Mouse (Mus musculus) MEL (cell line): ENCODE data around the gene P2ry4.

Experiments
- BHLHE40 ChIP-seq: IDR thresholded peaks from 2 replicates; pipeline ENCODE4 v1.6.1; 2012; ENCODE audit warnings: low read depth, mild to moderate bottlenecking, inconsistent platforms, low read length, improper control_type of control experiment, borderline replicate concordance
- CTCF ChIP-seq, 3 experiments: IDR thresholded peaks in 2 of 3; conservative IDR thresholded peaks in 1 of 3; 2 replicates each; pipeline ENCODE4 v1.5.1; 2011 to 2012; ENCODE audit warnings: low read length in 3 of 3, low read depth in 2 of 3, mild to moderate bottlenecking in 2 of 3, improper control_type of control experiment in 1 of 3, inconsistent platforms in 1 of 3, mixed read lengths in 1 of 3, moderate library complexity in 1 of 3; ENCODE audit not compliant: control insufficient read depth in 1 of 3, insufficient read depth in 1 of 3, poor library complexity in 1 of 3, severe bottlenecking in 1 of 3
- ELF1 ChIP-seq: IDR thresholded peaks from 2 replicates; pipeline ENCODE4 v1.6.1; 2014; ENCODE audit warnings: low read depth, mild to moderate bottlenecking, inconsistent platforms, low read length, improper control_type of control experiment, moderate library complexity
- GATA1 ChIP-seq: IDR thresholded peaks from 2 replicates; pipeline ENCODE4 v1.6.1; 2011; ENCODE audit warnings: low read depth, low read length, improper control_type of control experiment
- MAX ChIP-seq: IDR thresholded peaks from 2 replicates; pipeline ENCODE4 v1.6.1; 2011; ENCODE audit warnings: low read length, improper control_type of control experiment
- NELFE ChIP-seq: IDR thresholded peaks from 2 replicates; pipeline ENCODE4 v1.6.1; 2011; ENCODE audit warnings: low read depth, low read length, improper control_type of control experiment
- POLR2A ChIP-seq, 2 experiments: IDR thresholded peaks; 2 replicates each; pipeline ENCODE4 v1.6.1; 2011 to 2012; ENCODE audit warnings: low read length in 2 of 2, mild to moderate bottlenecking in 2 of 2, control low read depth in 1 of 2, improper control_type of control experiment in 1 of 2, low read depth in 1 of 2, moderate library complexity in 1 of 2; ENCODE audit not compliant: control insufficient read depth in 1 of 2, insufficient read depth in 1 of 2, poor library complexity in 1 of 2
- POLR2AphosphoS2 ChIP-seq: IDR thresholded peaks from 2 replicates; pipeline ENCODE4 v1.6.1; 2011; ENCODE audit warnings: low read length, improper control_type of control experiment
- POLR2AphosphoS5 ChIP-seq: IDR thresholded peaks from 2 replicates; pipeline ENCODE4 v1.6.1; 2012; ENCODE audit warnings: low read depth, borderline replicate concordance, mild to moderate bottlenecking, inconsistent platforms, low read length, moderate library complexity, mixed read lengths
- TAL1 ChIP-seq: IDR thresholded peaks from 2 replicates; pipeline ENCODE4 v1.6.1; 2012; ENCODE audit warnings: mild to moderate bottlenecking, inconsistent platforms, low read length, moderate library complexity, mixed read lengths
- USF1 ChIP-seq: IDR thresholded peaks from 2 replicates; pipeline ENCODE4 v1.6.1; 2014; ENCODE audit warnings: low read depth, mild to moderate bottlenecking, inconsistent platforms, low read length, improper control_type of control experiment, moderate library complexity
- ZKSCAN1 ChIP-seq: IDR thresholded peaks from 2 replicates; pipeline ENCODE4 v1.6.1; 2012; ENCODE audit warnings: low read depth, mild to moderate bottlenecking, inconsistent platforms, low read length, improper control_type of control experiment, moderate library complexity
- ZMIZ1 ChIP-seq: IDR thresholded peaks from 2 replicates; pipeline ENCODE4 v1.6.1; 2012; ENCODE audit warnings: low read depth, mild to moderate bottlenecking, inconsistent platforms, low read length, improper control_type of control experiment, moderate library complexity

DNA sequence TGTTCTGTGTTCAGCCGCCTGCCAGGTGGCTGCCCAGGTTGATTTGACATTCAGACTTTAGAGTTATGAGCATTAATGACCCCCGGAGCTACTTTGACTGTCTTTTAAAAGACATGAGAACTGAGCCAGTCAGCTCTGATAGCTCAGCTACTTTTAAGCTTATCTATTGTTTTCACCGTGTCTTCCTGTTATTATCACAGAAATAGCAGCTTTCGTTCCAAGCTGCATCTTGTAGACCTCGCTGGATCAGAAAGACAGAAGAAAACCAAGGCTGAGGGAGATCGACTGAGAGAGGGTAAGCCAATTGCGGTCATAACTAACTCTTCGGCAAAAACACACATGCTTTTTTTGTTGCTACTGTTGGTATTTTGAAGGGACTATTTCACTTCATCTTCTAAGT lies 43.8 kb upstream of the P2ry4 start:
- TF ChIP-seq GATA1 (peak; percentile 60), ZKSCAN1 (no peak), POLR2AphosphoS5 (no peak), CTCF (IDR thresholded peaks at IDR 0.05 in 2 of 3, conservative IDR thresholded peaks at IDR 0.05 in 1 of 3; ENCODE audit: control insufficient read depth in 1 of 3, insufficient read depth in 1 of 3, low read depth in 2 of 3, low read length in 3 of 3, poor library complexity in 1 of 3, severe bottlenecking in 1 of 3) (no peak), TAL1 (peak; percentile 26), POLR2A (IDR thresholded peaks at IDR 0.05; ENCODE audit: control insufficient read depth in 1 of 2, insufficient read depth in 1 of 2, low read depth in 1 of 2, low read length in 2 of 2, poor library complexity in 1 of 2) (no peak), NELFE (no peak), USF1 (no peak), POLR2AphosphoS2 (no peak), BHLHE40 (no peak), ZMIZ1 (no peak), MAX (no peak), ELF1 (no peak)
